Mouse (Mus musculus): ENCODE measurements around the gene Dag1. TPM values are rescaled to one million over a fixed set of nuclear protein-coding genes. Genes with fewer than 3 reads are reported as not detected.

The Dag1 gene
- total RNA-seq, 1 experiment = 134 TPM

GRCm38 (mm10) chr9:108163646-108164284, 100.0 kb downstream of the Dag1 start:
- Histone ChIP-seq H3K4me3 (ENCODE audit: insufficient read depth in 1 of 2, low read depth in 1 of 2, low read length in 2 of 2, poor library complexity in 1 of 2, severe bottlenecking in 1 of 2) (no peak overlapping the region), H3K9ac (ENCODE audit: insufficient read depth, low read depth, low read length, poor library complexity, severe bottlenecking) (no peak overlapping the region), H3K4me1 (ENCODE audit: control insufficient read depth in 2 of 2, insufficient read depth in 2 of 2, low read length in 2 of 2, poor library complexity in 1 of 2) (peaks cover 2 to 9% of the 10 kb centered on the region in 2 experiments; a peak in 2 of 4 replicates), H3K27ac (ENCODE audit: insufficient read depth, low read depth, low read length, poor library complexity, severe bottlenecking) (no peak overlapping the region), H3K9me3 (ENCODE audit: control insufficient read depth, insufficient read depth, low read depth, low read length) (no peaks in the 10 kb centered on the region), H3K36me3 (ENCODE audit: control insufficient read depth, insufficient read depth, low read length, poor library complexity, severe bottlenecking) (no peaks in the 10 kb centered on the region)
- in situ Hi-C loops (cut with MboI; ENCODE audit: low sequenced_read_pairs in 2 of 2, unreplicated experiment in 2 of 2) = no loop called here
- DNase-seq (ENCODE audit: low read depth, low spot score) = no peak
- TF ChIP-seq MAFK (IDR thresholded peaks at IDR 0.05; ENCODE audit: insufficient read depth, low read depth, low read length) (no peak), ZNF384 (IDR thresholded peaks at IDR 0.05; ENCODE audit: low read depth, low read length) (no peak), CHD2 (IDR thresholded peaks at IDR 0.05; ENCODE audit: low read depth, low read length) (no peak)

GRCm38 (mm10) chr9:108157891-108158290, 105.9 kb downstream of the Dag1 start:
- Histone ChIP-seq H3K4me3 (ENCODE audit: insufficient read depth in 1 of 2, low read depth in 1 of 2, low read length in 2 of 2, poor library complexity in 1 of 2, severe bottlenecking in 1 of 2) (no peak overlapping the region), H3K36me3 (ENCODE audit: control insufficient read depth, insufficient read depth, low read length, poor library complexity, severe bottlenecking) (no peaks in the 10 kb centered on the region), H3K27ac (ENCODE audit: insufficient read depth, low read depth, low read length, poor library complexity, severe bottlenecking) (no peak overlapping the region), H3K9me3 (ENCODE audit: control insufficient read depth, insufficient read depth, low read depth, low read length) (no peaks in the 10 kb centered on the region), H3K9ac (ENCODE audit: insufficient read depth, low read depth, low read length, poor library complexity, severe bottlenecking) (no peak overlapping the region), H3K4me1 (ENCODE audit: control insufficient read depth in 2 of 2, insufficient read depth in 2 of 2, low read length in 2 of 2, poor library complexity in 1 of 2) (peaks cover 2 to 7% of the 10 kb centered on the region in 2 experiments; a peak in 2 of 4 replicates)
- no peak for DNase-seq (ENCODE audit: low read depth, low spot score)
- TF ChIP-seq ZC3H11A (IDR thresholded peaks at IDR 0.05; ENCODE audit: borderline replicate concordance, low read depth, low read length) (no peak), MAFK (IDR thresholded peaks at IDR 0.05; ENCODE audit: insufficient read depth, low read depth, low read length) (no peak), ZNF384 (IDR thresholded peaks at IDR 0.05; ENCODE audit: low read depth, low read length) (no peak), CHD2 (IDR thresholded peaks at IDR 0.05; ENCODE audit: low read depth, low read length) (no peak), HCFC1 (IDR thresholded peaks at IDR 0.05; ENCODE audit: borderline replicate concordance, insufficient read depth, low read length) (no peak)
- in situ Hi-C loops (cut with MboI; ENCODE audit: low sequenced_read_pairs in 2 of 2, unreplicated experiment in 2 of 2) = no loop called here

DNA sequence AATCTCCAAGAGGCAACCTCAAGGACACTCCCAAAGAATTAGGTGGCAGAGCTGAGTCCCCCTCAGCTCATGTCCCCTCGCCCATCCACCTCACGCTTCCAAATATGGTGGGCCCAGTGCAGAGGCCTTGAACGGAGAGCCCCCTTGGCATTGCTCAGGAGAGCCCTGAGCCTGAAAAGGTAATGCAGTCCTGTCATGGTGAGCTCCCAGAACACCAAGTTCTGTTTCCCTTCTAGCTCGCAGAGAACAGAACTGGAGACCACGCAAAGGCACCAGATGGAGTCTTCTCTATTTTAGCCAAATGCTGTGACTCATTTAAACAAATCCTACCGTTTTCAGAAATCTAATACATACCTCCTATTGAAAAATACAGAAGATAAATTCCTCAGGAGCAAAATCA, 106.3 kb downstream of the Dag1 start:
- no peak overlapping the region for H3K27ac ChIP-seq (ENCODE audit: insufficient read depth, low read depth, low read length, poor library complexity, severe bottlenecking)
- DNase-seq (ENCODE audit: low read depth, low spot score) = no peak
- H3K9me3 ChIP-seq (ENCODE audit: control insufficient read depth, insufficient read depth, low read depth, low read length) = no peaks in the 10 kb centered on the region
- in situ Hi-C loops (cut with MboI; ENCODE audit: low sequenced_read_pairs in 2 of 2, unreplicated experiment in 2 of 2) = no loop called here
- no peak overlapping the region for H3K9ac ChIP-seq (ENCODE audit: insufficient read depth, low read depth, low read length, poor library complexity, severe bottlenecking)
- TF ChIP-seq CHD2 (IDR thresholded peaks at IDR 0.05; ENCODE audit: low read depth, low read length) (no peak), HCFC1 (IDR thresholded peaks at IDR 0.05; ENCODE audit: borderline replicate concordance, insufficient read depth, low read length) (no peak), ZC3H11A (IDR thresholded peaks at IDR 0.05; ENCODE audit: borderline replicate concordance, low read depth, low read length) (no peak), ZNF384 (IDR thresholded peaks at IDR 0.05; ENCODE audit: low read depth, low read length) (no peak), MAFK (IDR thresholded peaks at IDR 0.05; ENCODE audit: insufficient read depth, low read depth, low read length) (no peak)
- H3K4me1 ChIP-seq (ENCODE audit: control insufficient read depth in 2 of 2, insufficient read depth in 2 of 2, low read length in 2 of 2, poor library complexity in 1 of 2) = peaks cover 2 to 7% of the 10 kb centered on the region in 2 experiments; a peak in 2 of 4 replicates
- no peaks in the 10 kb centered on the region for H3K36me3 ChIP-seq (ENCODE audit: control insufficient read depth, insufficient read depth, low read length, poor library complexity, severe bottlenecking)
- H3K4me3 ChIP-seq (ENCODE audit: insufficient read depth in 1 of 2, low read depth in 1 of 2, low read length in 2 of 2, poor library complexity in 1 of 2, severe bottlenecking in 1 of 2) = no peak overlapping the region

- Histone ChIP-seq H3K4me3 (ENCODE audit: insufficient read depth in 1 of 2, low read depth in 1 of 2, low read length in 2 of 2, poor library complexity in 1 of 2, severe bottlenecking in 1 of 2) (no peak overlapping the region), H3K9ac (ENCODE audit: insufficient read depth, low read depth, low read length, poor library complexity, severe bottlenecking) (no peak overlapping the region), H3K9me3 (ENCODE audit: control insufficient read depth, insufficient read depth, low read depth, low read length) (no peaks in the 10 kb centered on the region), H3K27ac (ENCODE audit: insufficient read depth, low read depth, low read length, poor library complexity, severe bottlenecking) (no peak overlapping the region), H3K4me1 (ENCODE audit: control insufficient read depth in 2 of 2, insufficient read depth in 2 of 2, low read length in 2 of 2, poor library complexity in 1 of 2) (peaks cover 2 to 7% of the 10 kb centered on the region in 2 experiments; a peak in 2 of 4 replicates), H3K36me3 (ENCODE audit: control insufficient read depth, insufficient read depth, low read length, poor library complexity, severe bottlenecking) (no peaks in the 10 kb centered on the region)
- no peak for TF ChIP-seq HCFC1 (IDR thresholded peaks at IDR 0.05; ENCODE audit: borderline replicate concordance, insufficient read depth, low read length)
- TF ChIP-seq CHD2 (IDR thresholded peaks at IDR 0.05; ENCODE audit: low read depth, low read length) = no peak
- TF ChIP-seq ZC3H11A (IDR thresholded peaks at IDR 0.05; ENCODE audit: borderline replicate concordance, low read depth, low read length) = no peak
- TF ChIP-seq MAFK (IDR thresholded peaks at IDR 0.05; ENCODE audit: insufficient read depth, low read depth, low read length) = no peak
- TF ChIP-seq ZNF384 (IDR thresholded peaks at IDR 0.05; ENCODE audit: low read depth, low read length) = no peak
- DNase-seq (ENCODE audit: low read depth, low spot score) = no peak
- in situ Hi-C loops (cut with MboI; ENCODE audit: low sequenced_read_pairs in 2 of 2, unreplicated experiment in 2 of 2) = no loop called here
Observed at GRCm38 (mm10) chr9:108156786-108157185, 107.0 kb downstream of the Dag1 start.

Data from ES-E14 (cell line).